Mouse (Mus musculus) T-helper 1 cell (primary cell): ENCODE measurements around the gene Igfbp2.

ENCODE experiments used
- in situ Hi-C: fragments of 300-600 bp; cut with MboI, MseI; formaldehyde crosslinking; loops from one replicate; pipeline ENCODE4 v1.15.1; 2025; ENCODE audit warnings: high pct_unique_total_duplicates

Igfbp2 gene

GRCm38 (mm10) chr1:72853759-72854158 is 29.5 kb downstream of the Igfbp2 start:
- in situ Hi-C loops, result loop anchor here (25.0 kb wide), 1 partner anchor 541 kb away; the partner anchor contains the start of gene Xrcc5

DNA sequence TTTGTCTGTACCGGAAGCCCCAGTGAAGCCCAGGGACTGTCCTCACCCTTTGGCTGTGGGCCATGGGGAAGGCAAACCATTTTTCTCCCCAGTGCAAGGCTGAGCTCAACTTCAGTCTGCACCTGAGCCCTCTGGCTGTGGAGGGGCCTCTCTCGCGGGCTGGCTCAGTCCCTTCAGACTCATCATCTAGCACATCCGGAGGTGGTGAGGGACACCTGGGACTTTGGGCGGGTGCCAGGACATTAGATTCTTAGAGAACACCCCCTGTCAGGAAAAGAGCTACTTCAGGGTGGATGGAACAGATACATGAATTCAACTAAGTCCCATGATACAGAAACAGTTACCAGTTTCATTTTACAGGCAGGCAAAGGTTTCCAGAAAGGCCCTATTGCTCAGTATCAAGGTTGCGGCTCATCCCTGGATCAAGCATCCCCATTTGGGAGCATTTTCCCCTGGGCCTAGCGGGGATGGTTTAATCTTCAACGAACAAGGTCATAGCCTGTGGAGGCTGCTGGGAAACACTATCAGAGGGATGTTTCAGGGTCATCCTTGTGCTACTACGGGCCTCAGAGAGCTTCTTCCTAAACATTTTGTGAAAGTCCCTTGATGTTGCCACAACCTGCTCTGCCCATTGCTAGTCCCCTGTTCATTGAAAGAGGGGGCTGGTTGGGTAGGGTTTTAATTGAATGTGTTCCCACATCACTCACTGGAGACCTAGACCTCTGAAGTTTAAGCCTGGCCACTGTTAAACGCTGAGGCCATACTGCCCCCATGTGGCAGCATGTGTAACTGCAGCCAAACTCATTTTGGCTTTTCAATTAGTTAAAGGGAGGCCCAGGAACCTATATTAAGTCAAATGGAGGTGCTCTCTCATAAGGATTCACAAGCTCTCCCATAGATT is 30.3 kb downstream of the Igfbp2 start:
- in situ Hi-C loops, result loop anchor here (25.0 kb wide), 1 partner anchor 542 kb away; the partner anchor contains the start of gene Xrcc5

DNA sequence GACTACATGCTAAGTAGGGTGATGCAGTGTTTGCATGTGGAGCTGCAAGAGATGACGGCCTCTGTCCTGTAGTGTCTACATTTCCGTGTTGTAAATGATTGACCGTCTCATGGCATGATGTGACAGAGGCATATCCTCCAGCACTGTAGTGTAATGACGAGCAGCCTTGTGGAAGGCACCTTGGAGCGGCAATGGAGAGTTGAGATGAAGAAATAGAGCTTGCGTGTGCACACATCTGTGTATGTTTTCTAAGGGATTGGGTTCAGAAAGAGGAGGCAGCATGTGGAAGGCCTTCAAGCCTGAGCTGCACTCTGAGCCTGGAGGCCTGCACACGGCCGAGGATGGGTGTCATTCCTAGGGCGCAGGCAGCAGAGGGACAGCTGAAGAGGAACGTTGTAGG is 31.4 kb downstream of the Igfbp2 start:
- in situ Hi-C loops, result loop anchor here (25.0 kb wide), 1 partner anchor 543 kb away; the partner anchor contains the start of gene Xrcc5

DNA sequence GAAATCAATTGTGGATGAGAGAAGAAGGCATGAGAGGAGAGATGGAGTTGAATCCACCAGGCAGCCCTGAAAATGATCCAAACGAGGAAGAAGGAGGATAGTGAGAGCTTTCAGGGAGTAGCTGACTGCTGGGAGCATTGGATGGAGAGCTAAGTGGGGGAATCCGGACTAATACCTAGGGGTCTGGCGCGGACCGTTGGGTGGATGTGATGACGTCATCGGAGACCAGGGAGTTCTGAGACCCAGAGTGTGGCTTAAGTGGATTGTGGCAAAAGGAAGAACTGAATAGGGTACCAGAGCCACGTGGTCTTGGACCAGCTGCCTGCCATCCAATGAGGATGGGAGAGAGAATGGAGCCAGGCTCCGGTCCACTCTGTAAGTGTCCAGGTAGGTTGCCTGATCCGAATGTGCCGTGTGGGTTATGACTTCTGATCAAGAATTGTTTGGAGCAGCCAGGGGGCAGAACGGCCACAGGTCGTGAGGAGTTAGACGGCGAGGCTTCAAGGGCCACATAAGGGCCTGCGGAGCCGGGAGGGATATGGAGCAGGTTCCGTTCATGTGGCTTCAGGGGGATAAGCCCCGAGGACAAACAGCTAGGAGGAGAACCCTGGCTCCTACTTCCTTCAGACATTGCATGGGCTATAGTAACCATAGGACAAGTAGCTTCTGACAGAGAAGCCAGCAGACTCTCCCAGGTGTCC is 32.1 kb downstream of the Igfbp2 start:
- in situ Hi-C loops, result loop anchor here (25.0 kb wide), 1 partner anchor 544 kb away; the partner anchor contains the start of gene Xrcc5

DNA sequence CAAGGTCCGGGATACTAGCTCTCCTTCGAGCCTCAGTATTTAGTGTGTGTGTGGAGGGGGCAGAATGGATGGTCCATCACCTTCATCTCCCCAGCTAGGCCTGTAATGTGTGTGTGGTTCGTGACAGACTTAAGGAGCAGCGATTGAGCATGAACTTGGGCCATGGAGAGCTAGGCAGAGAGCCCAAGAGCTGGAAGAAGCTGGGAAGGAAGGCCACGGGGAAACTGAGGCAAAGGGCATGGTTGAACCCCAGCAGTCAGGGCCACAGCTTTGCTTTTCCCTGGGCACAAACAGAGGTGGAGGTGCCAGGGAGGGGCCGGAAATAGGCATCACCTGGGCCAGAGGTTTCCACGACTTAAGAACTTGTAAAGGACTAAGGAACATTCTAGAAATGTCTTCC is 32.8 kb downstream of the Igfbp2 start:
- in situ Hi-C loops, result loop anchor here (25.0 kb wide), 1 partner anchor 545 kb away; the partner anchor contains the start of gene Xrcc5

DNA sequence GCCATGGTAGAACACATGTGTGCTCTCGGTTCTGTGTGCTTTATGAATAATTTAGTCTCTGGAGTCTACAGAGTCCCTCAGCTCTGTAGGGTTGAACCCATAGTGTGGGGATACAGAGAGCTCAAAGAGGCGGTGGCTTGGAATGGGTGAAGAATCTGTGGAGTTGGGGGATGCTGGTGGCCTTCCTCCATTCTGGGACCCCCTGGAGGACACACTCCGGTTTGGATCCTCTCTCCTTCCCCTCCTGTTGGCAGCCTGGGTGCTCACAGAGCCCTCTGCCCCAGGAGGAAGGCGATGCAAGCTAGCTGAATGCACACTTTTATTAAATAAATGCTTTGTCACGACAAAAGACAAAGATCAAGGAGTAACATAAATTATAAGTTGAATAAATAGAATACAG is 33.3 kb downstream of the Igfbp2 start:
- in situ Hi-C loops, result loop anchor here (25.0 kb wide), 1 partner anchor 545 kb away; the partner anchor contains the start of gene Xrcc5

GRCm38 (mm10) chr1:72858286-72858685 is 34.0 kb downstream of the Igfbp2 start:
- in situ Hi-C loops, result loop anchor here (25.0 kb wide), 1 partner anchor 546 kb away; the partner anchor contains the start of gene Xrcc5

GRCm38 (mm10) chr1:72858874-72859273 is 34.6 kb downstream of the Igfbp2 start:
- in situ Hi-C loops, result loop anchor here (25.0 kb wide), 1 partner anchor 547 kb away; the partner anchor contains the start of gene Xrcc5

- in situ Hi-C loops, result loop anchor here (5.0 to 25.0 kb wide), 2 partner anchors 548 to 967 kb away; partner anchors contain the start of gene Xrcc5
Observed at GRCm38 (mm10) chr1:72859963-72860362, 35.7 kb downstream of the Igfbp2 start.

DNA sequence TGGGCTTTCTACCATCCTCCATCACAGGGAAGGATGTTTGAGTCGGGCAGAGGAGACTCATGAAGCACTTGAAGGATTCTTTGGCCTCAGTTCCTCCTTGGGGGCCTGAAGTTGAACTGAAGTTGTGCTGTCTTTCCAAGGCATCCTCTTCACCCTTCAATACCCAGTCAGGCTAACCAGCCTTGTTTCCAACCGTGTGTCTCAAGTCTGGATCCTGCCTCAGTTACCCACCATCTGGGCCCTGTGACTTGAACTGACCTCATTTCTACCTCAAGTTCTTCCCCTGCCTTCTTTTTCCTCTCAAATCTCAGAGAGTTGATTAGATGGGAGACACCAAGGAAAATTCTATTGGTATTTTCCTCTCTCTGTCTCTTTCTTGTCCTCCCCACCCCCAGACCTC is 36.2 kb downstream of the Igfbp2 start:
- in situ Hi-C loops, result loop anchor here (5.0 to 25.0 kb wide), 2 partner anchors 548 to 967 kb away; partner anchors contain the start of gene Xrcc5

GRCm38 (mm10) chr1:72861702-72862101 is 37.4 kb downstream of the Igfbp2 start:
- in situ Hi-C loops, result loop anchor here (5.0 to 25.0 kb wide), 2 partner anchors 549 to 966 kb away; partner anchors contain the start of gene Xrcc5

GRCm38 (mm10) chr1:72862248-72862647 is 37.9 kb downstream of the Igfbp2 start:
- in situ Hi-C loops, result loop anchor here (5.0 to 25.0 kb wide), 2 partner anchors 550 to 965 kb away; partner anchors contain the start of gene Xrcc5

GRCm38 (mm10) chr1:72863692-72864091 is 39.4 kb downstream of the Igfbp2 start:
- in situ Hi-C loops, result loop anchor here (5.0 to 25.0 kb wide), 2 partner anchors 551 to 964 kb away; partner anchors contain the start of gene Xrcc5

DNA sequence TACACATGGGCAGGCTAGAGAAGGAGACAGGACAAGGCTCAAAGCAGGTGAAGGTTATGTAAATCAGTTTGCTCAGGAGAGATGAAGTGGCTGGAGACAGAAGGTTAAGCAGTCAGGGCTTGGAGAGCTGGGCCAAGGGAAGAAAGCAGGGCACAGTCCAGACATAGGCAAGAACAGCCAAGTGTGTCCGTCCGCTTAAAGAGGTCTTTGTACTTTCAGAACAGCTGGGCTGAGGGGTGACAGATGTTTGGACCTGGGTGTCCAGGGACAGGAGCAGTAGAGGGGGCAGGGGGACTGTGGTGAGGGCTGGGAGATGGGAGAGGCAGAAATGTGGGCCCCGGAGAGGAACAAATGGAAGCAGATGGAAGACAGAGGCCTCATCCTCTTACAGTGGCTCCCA is 40.0 kb downstream of the Igfbp2 start:
- in situ Hi-C loops, result loop anchor here (5.0 to 25.0 kb wide), 2 partner anchors 552 to 963 kb away; partner anchors contain the start of gene Xrcc5

DNA sequence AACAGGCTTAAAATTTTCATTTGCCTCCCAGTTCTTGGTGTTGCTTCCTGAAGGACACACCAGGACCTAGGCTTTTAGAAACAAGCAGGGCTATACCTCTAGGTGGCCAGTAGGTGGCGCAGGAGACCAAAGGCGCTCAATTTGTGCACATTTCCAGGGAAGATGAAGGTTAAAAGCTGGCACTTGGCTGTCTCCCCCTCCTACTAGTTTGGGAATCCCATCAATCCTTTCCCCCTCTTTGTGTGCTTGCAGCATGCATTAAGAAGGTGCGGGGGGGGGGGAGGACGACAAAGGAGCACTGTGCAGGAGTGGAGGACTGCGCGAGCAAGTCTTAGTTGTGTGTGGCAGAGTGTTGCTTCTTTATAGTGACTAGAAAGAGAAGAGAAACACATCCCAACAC is 41.6 kb downstream of the Igfbp2 start:
- in situ Hi-C loops, result loop anchor here (25.0 kb wide), 1 partner anchor 554 kb away; the partner anchor contains the start of gene Xrcc5

DNA sequence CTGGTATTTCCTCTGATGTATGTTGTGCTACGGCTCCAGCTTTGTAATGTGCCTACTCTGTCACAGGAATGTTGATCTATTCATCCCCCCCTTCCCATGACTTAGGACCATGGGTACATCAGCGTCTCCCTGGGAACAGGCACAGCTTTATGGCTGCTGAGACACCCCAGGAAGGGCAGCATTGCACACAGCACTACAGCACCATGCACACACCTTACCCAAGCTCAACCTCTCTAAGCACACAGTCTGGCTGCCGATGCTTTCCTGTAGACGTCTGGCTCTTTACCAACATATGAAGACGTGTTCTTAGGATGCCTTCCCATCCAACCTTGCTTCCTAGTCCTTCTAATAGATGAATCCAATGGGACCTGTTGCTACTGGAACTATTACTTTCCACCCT is 42.1 kb downstream of the Igfbp2 start:
- in situ Hi-C loops, result loop anchor here (25.0 kb wide), 1 partner anchor 554 kb away; the partner anchor contains the start of gene Xrcc5

DNA sequence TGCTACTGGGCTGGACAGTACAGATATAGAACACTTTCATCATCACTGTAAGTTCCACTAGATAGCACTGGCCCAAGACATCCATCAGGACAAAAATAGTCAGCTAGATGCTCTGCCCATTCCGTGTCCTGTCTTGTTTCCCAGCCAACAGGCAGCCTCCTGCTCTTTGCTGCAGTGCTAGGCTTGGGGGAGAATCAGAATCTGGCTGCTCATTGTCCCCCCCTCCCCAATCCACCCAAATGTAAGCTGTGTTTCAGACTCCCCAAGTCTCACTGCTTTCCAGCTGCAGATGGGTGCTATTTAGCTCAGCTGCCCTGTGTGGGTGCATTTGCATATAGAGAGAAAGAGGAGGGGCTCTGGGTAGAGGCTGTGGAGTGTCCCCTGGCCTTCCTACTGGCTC is 43.0 kb downstream of the Igfbp2 start:
- in situ Hi-C loops, result loop anchor here (25.0 kb wide), 1 partner anchor 555 kb away; the partner anchor contains the start of gene Xrcc5

- in situ Hi-C loops, result loop anchor here (25.0 kb wide), 1 partner anchor 556 kb away; the partner anchor contains the start of gene Xrcc5
Observed at GRCm38 (mm10) chr1:72868429-72869215, 44.3 kb downstream of the Igfbp2 start.

GRCm38 (mm10) chr1:72869275-72869674 is 45.0 kb downstream of the Igfbp2 start:
- in situ Hi-C loops, result loop anchor here (25.0 kb wide), 1 partner anchor 557 kb away; the partner anchor contains the start of gene Xrcc5
